Mouse (Mus musculus) gastrocnemius, adult 18-20 months (tissue): ENCODE measurements around the gene Isg20l2. TPM values are rescaled to one million over a fixed set of nuclear protein-coding genes. Genes with fewer than 3 reads are reported as not detected.
A peak's percentile ranks its signal among the peaks of the same experiment; 100 is the strongest.

ENCODE experiments used
- DNase-seq: peaks from one replicate; pipeline ENCODE4 v3.0.0; 2021; ENCODE audit warnings: low spot score
- total RNA-seq, 2 experiments: library from RNA; stranded (reverse); gene quantifications; 2 replicates each; pipeline ENCODE4 v1.2.3; 2021

The Isg20l2 gene
- total RNA-seq, 2 experiments from 2014 or later = 6.3 to 8.1 TPM

DNA sequence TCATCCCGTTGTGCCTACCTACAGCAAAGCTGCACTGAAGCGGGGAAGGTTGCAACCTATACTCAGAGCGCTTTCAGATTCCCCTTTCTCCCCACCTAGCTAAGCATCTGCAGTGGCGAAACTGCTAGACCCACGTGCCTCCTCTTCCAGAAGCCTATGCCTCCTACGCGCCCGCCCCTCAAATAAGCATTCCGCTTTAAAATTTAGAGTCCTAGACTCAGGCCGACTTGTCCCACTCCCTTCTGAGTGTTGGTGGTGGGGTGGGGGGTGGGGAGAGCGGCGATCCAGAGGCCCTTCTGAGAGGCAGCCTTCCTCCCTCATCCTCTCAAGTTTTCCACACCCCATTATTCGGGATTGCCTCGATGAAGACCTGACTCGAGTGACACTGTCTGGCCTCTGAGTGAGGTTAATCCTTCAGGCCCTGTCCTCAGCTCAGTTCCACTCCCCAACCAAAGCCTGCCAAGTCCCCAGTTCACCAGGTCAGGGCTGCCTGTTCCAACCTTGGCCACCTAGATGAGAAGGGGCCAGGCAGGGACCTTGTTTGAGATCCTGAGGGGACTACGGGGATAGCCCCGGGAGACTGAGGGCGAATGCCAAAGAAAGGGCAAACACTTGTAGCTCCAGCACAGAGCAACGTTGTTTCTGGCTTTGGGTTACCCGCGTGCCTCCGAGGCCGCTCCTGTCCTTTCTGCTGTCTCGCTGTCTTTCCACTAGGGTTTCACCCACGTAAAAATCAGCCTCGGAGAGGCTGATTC lies 17.1 kb downstream of the Isg20l2 start:
- no peak for DNase-seq

DNA sequence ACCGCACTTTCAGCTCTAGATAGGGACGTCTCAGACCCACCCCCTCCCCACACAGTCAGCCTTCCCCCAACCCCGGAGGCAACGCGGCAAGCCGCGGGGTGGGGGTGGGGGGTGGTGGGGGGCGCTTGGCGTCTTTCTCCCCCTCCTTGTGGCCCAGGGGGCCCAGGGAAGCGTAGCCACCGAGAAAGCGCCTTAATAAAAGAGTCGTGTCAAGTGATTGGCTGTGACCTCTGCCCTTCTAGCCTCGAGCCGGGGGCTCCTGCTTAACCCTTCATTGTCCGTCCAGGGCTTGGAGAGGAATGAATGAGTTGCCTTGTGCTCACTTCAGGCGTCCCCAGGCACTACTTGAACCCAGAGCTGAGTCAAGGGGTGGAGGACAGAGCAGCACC lies 17.7 kb downstream of the Isg20l2 start:
- DNase-seq = no peak

DNA sequence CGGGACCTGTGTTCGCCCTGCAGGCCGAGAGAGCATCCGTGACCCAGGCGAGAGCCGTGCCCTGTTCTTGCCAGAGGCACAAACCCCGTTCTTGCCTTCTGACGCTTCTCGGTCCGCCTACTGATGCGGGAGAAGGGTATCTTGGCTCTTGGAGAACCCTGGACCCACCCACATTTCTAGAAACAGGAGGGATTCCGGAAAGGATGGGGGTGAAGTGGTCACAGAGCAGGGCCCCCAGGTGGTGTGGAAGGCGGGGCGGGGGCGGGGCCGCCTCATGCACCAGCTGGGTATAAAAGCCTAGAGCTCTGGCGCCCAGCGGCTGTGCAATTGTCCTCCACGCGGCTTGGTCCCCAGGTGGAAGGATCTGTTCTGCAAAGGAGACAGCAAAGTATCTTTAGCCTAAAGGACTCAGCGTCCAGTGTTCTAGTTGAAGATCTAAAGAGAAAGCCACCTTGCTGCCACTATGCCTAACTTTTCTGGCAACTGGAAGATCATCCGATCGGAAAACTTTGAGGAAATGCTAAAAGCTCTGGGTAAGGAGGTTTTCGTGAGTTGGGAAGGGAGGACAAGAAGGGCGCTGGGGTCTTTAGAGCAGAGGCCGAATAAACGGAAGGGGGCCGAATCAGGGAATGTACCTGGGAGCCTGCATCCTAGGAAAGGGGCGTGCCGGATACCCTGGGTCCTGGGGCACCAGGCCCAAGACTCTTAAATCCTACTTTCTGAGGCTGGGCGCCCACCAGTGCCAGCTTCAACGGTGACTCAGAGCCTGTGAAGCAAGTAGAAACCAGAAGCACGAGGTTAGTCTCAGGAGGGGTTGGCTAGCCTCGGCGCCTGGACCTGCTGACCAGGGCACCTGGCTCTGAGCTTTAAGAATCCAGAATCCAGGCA lies 18.5 kb downstream of the Isg20l2 start, which contains the start of gene Crabp2:
Gene Crabp2 (plus strand): TSS at position 289 of the 888 bp plus-strand sequence.
- no peak for DNase-seq

DNA sequence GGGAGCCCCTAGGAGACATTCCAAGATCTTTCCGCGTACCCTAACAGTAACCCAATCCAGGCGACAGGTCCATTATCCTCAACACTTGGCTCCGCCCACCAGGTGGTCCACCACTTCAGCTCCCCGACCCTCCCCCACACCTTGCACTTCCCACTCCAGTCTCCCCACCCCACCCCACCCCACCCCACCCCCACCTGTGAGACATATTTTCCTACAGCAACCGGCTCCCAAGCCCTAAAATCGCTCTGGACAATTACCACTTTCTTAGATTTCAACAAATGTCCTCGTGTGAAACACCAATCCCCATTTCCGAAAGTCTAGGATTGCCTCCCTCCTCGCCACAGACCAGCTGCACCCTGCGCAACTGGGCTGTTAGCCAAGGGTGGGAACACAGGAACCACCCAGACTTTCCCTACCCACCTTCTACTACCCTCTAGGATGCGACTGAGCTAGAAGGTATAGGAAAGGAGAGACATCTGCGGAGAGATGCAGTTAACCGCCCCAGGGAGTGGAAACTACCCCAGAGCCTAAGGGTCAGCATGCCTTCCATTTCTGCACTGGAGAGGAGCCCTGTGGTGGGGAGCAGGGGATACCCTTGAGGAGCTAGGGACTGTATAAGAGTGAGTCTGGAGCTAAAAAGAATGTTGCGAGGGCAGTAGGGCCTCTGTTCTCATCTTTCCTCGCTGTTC lies 19.3 kb downstream of the Isg20l2 start:
- DNase-seq = no peak

DNA sequence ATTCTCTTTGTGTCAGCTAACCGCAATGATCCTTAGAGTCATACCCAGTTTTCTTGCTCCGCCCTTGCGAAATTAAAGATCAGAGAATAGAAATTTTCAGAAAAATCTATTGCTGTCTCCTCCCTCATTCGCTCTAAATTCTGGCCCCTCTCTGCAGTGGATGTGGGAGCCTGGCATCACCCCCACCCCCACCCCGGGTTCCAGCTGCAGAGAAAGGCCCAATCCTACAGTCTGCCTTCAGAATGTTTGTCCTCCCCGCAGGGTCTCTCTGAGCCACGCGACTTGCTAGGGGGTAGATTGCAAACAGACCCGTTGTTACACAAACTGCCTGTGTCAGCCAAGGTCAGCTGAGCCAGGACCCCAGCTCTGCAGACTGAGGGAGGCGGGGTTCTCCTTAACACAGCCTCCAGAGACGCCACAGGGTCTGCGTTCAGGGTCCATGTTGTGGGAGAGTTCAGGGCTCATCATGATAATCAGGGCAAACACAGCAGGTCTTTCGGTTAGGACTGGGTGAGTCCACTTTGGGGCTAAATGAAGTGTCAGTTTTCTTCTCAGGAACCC lies 19.9 kb downstream of the Isg20l2 start:
- no peak for DNase-seq

DNA sequence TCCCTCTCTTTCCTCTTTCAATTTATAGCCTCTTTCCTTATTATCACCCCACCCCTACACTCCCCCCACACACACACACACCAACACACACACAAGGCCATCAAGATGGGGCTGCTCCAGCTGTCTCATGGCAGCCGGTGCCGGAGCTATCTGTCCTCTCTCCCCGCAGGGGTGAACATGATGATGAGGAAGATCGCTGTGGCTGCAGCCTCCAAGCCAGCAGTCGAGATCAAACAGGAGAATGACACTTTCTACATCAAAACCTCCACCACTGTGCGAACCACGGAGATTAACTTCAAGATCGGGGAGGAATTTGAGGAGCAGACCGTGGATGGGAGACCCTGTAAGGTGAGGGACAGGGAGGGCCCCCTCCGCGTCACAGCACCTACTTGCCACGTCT lies 21.8 kb downstream of the Isg20l2 start:
- DNase-seq = no peak

DNA sequence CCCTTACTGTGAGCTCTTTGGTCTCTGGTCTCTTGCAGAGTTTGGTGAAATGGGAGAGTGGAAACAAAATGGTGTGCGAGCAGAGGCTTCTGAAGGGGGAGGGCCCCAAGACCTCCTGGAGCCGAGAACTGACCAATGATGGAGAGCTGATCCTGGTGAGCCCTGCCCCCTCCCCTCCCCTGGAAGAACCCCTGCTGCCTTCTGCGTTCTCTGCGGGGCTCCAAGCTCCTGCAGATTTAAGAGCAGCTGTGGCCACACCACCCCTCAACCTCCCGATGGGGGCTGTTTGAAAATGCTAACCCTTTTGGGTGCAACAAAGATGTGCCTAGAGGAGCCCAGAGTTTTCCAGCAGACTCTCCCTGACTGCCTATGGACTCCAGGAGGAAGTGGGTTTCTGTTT lies 22.3 kb downstream of the Isg20l2 start:
- DNase-seq = no peak

DNA sequence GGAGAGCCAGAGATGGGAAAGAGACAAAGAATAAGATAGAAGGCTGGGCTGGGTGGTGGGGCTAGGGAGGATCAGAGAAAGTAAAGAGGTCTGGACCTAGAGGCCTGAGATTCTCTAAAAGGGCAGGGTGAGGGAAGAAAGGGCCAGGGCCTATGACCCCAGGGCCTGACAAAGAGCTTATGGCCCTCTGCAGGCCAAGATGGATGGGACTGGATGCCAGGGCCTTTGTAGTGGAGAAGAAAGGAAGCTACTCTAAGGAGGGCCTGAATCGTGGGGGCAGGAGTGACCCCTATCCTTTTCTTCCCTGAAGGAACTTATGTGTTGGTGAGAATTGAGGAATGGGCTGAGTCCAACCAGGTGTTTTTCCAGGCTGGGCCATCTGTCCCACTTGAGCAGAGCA lies 27.9 kb downstream of the Isg20l2 start:
- no peak for DNase-seq

DNA sequence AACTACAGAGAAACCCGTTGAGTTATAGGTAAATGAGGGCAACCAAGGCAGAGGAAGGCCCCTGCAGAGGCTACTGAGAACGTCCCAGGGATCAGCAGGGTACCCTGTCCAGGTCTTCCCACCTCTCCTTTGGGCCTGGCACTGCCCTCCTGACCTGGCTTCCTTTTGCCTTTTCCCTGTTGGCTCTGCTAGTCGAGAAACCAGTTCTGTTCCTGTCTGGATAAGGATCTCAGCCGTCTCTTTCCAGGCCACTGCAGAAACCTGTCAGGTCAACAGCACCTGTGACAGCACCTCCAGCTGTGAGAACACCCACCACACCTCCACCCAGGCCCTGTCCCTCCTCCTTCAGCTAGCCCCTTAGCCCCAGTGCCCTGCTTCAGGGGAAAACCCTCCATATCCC lies 28.4 kb downstream of the Isg20l2 start:
- DNase-seq = no peak

DNA sequence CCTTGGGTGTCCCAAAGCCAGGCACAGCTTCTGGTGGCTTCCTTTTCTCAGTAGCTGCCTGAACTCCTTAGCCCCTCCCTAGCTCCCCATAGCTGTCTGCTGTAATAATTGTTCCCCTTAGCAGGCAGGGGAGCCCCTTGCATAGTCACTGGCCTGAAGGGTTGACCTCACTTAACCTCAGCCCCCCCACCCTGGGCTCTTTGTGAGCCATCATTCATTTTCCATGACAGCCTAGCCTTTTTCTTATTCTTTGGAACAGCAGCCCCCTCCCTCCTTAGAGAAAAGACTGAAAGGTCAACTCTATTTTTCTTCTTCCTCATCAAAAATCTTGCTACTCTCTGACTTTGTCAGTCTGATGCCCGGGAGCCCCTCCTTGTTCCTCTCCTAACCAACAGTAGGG lies 28.9 kb downstream of the Isg20l2 start:
- DNase-seq = no peak

DNA sequence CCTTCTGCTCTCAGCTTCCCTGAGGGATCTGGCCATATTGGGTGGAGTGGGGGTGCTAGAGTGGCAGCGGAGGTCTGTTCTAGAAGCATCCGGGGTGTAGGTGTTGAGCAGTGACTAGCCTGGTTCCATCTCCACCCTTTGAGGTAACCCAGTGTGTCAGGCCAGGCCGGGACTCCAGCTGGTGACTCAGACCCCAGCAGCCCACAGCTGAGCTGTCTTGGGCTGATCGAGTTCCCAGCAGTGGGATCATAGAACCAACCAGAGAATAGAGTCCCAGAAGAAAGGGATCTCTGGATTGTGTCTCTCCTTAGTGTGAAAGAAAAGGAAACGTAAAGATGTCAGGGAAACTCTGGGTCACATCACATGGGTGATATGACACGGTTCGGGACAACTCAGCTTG lies 29.3 kb downstream of the Isg20l2 start:
- DNase-seq = no peak

DNA sequence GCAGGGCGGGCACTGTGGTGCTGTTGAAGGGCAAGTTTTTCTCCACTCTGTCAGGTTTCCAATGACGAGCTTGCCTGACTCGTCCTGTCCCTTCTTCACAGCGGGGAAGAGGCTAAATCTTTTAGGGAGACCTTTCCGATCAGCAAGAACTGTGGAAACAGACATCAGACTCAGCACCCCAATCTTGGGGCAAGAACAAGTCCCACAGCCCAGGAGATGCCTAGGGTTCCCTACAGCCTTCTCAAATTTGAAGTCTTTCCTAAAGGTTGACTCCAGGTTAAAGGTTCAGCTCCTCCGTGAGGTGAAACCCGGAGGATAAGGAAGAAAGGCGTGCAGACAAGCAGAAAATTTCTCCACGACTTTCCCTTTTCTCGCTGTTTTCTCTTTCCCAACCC lies 30.1 kb downstream of the Isg20l2 start:
- no peak for DNase-seq

DNA sequence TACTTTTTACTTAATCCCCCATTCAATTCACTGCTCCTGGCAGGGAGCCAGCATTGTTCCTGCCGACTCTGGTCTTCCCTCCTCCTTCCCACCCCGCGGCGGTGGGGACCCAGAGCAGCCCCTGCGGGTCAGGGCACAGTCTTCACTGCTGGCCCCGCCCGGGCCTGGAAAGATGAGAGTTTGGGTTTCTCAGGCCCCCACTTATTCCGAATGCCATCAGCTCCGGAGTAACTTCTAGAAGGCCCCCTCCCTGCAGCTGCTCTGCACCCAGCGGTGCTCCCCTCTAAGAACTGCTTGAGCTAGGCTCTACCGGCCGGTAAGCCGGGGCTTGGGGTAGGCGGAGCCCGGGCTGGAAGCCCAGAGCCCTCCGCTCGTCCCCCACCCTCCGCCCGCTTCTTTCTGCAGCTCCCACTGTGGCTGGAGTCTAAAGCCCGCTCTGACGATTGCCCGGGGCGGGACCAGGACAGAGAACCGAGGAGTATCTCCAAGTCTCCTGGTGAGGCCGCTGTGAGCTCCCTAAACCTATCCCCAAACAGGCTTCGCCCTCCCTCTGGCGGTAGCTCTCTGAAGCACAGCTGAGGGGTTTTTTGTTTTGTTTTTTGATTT lies 30.6 kb downstream of the Isg20l2 start:
- peak; percentile 88 for DNase-seq

DNA sequence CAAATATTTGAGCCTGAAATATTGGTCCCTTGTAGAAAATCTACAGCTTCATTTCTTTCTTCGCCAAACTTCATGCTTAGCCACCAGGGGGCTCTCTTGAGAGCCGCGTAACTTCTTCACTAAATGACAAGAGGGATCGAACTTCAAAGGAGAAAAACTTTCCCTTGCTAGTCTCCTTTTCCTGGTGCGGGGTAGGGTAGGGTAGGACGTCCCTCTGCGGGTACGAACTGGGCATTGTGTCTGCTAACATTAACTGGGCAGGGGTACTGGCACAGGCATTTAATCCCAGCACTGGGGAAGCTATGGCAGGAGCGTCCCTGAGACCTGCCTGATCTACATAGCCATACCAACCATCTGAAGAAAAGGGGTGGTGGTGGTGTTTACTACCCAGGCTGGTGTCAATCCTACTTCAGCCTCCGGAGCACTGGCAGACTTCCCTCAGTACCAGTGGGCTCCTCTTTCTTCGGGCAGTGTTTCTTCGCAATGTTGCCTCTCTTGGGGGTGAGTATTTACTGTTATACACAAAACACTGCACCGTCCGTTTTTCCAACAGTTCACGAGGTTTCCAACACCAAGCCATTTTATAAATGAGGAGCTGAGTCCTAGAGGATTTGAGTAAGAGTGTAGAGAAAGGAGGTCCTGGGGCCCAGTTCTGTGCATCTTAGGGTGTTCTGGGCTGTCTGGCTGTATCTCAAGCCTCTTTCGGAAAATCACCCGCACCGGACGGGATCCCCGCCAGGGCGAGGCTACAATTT lies 40.2 kb downstream of the Isg20l2 start:
- peak; percentile 65 for DNase-seq

DNA sequence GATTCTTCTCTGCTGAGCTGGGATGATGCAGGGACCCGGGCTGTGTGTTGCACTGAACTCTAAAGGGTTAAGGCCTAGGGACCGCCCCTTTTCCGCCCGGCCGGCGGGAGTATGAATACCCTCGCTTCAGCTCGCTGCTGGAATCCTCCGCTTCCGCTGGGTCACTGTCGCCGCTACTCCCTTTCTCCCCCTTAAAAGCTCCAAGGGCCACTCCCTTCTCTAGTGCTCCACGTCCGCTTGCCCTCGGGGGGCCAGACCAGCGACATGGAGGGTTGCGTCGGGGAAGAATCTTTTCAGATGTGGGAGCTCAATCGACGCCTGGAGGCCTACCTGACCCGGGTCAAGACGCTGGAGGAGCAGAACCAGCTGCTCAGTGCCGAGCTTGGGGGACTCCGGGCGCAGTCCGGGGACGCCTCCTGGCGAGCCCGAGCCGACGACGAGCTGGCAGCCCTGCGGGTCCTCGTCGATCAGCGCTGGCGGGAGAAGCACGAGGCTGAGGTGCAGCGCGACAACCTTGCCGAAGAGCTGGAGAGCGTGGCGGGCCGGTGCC lies 40.9 kb downstream of the Isg20l2 start, which contains the start of gene Nes:
Gene Nes (plus strand): TSS at position 140 of the 550 bp plus-strand sequence.
- DNase-seq = peak; percentile 40

DNA sequence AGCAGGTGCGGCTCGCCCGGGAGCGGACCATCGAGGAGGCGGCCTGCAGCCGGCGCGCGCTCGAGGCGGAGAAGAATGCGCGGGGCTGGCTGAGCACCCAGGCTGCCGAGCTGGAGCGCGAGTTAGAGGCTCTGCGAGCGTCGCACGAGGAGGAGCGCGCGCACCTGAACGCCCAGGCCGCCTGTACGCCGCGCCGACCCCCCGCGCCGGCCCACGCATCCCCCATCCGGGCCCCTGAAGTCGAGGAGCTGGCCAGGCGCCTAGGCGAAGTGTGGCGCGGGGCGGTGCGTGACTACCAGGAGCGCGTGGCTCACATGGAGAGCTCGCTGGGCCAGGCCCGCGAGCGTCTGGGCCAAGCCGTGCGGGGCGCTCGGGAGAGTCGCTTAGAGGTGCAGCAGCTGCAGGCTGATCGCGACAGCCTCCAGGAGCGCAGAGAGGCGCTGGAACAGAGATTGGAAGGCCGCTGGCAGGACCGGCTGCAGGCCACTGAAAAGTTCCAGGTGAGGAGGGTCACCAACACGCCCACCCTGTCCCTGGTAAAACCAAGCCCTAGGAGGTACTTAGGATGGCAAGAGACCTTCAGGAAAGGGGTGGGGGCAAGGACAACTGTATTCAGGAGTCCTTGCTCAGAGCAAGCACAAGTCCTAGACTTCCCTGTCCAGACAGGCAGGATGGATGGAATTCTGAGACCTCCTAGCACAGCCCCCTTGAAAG lies 41.5 kb downstream of the Isg20l2 start:
- DNase-seq = no peak

DNA sequence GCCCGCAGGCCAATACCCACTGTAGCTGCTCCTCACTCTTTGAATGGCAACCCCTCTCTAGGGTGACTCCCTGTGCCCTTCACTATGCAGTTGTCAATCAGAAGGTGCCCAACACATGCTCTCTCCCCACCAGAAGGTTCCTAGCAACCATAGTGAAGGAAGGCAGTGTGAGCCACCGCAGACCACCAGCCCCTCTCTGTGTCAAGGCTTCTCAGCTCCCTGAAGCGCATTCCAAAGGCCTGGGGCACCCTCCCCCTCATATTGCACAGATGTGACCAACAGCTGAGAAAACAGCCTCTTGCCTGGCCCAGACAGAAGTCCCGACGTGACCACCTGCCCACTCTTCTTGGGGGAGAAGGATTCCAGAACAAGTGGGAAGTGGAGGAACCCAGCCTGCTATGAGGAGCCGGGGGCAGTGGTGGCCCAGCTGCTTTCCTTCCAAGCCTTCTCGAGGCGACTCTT lies 42.1 kb downstream of the Isg20l2 start:
- no peak for DNase-seq

DNA sequence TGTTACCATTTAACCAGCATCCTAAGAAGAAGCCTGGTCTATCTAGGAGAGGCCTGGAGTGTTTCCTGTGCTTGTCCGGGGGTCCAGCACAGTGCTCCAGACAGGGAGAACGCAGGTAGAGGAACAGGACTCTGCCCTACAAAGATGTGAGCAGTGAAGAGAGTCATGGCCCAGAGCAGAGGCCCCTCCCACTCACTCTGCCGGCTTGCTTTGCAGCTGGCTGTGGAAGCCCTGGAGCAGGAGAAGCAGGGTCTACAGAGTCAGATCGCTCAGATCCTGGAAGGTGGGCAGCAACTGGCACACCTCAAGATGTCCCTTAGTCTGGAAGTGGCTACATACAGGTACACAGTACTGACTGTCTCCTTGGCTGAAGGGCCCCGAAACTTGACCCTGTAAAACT lies 42.7 kb downstream of the Isg20l2 start:
- DNase-seq = no peak

DNA sequence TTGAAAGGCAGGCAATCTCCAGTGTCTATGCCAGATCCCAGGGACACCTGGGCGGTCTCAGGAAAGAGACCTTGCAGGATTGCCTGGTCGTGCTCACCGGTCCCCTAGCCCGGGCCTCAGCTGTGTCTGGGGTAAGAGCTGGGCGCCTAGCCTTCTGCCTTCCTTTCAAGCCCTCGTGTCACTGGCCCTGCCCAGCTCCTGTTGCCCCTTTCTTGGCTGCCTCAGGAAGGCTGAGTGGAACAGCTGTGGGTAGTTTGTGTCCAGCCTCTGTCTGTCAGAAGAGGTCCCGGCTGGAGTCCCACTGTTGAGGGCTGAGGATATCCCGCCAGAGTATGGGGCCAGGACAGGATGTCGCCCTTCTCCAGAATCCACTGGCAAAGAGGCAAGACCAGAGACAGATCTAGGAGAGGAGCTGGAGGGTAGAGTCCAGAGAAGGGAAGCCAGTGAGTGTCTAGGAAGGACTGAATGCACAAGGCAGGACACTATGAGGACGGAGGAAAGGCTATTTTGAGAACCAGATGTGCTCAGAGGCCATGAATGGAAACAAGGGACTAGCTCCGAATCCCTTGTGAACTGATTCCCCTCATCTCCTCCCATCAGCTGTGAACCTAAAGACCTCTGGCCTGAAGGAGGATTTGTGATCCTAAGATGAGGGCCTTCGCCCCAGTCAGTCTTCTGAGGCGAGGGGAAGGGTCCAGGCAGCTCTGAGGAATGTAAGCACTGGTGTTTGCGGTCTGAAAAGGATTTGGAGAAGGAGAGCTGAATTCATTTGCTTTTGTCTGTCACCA lies 43.7 kb downstream of the Isg20l2 start:
- no peak for DNase-seq
